Mouse (Mus musculus) mesoderm, embryonic 11.5 days (tissue): ENCODE results near the gene Sf3b6.
"Not testable (repeated sequence)": the region's sequence is repeated elsewhere in the genome, so short reads cannot be mapped to it uniquely, and the experiment has no call there.

Source experiments
- DNase-seq: peaks from one replicate; pipeline ENCODE4 v3.0.0-alpha.2; 2012; ENCODE audit warnings: low read depth, low spot score

Gene Sf3b6

GRCm38 (mm10) chr12:4817361-4818101 lies at the start of gene Sf3b6:
Gene Sf3b6 (plus strand): TSS chr12:4817544.
- DNase-seq, result peak; percentile 97

GRCm38 (mm10) chr12:4768492-4769332 lies 48.6 kb upstream of the Sf3b6 start, which contains the start of the genes Pfn4 and Fam228b:
Gene Pfn4 (plus strand): TSS chr12:4769022.
Gene Fam228b (minus strand): TSS chr12:4769267.
- peak; percentile 94 for DNase-seq

- no peak for DNase-seq
Measured at GRCm38 (mm10) chr12:4769333-4769723, 48.0 kb upstream of the Sf3b6 start.

GRCm38 (mm10) chr12:4774895-4775587 lies 42.3 kb upstream of the Sf3b6 start:
- DNase-seq, result no peak

- DNase-seq, result no peak
Measured at GRCm38 (mm10) chr12:4775588-4775949, 41.8 kb upstream of the Sf3b6 start.

- DNase-seq, result no peak
Measured at GRCm38 (mm10) chr12:4777734-4778133, 39.6 kb upstream of the Sf3b6 start.

- no peak for DNase-seq
Measured at GRCm38 (mm10) chr12:4780245-4780644, 37.1 kb upstream of the Sf3b6 start.

- no peak for DNase-seq
Measured at GRCm38 (mm10) chr12:4781270-4781669, 36.1 kb upstream of the Sf3b6 start.

GRCm38 (mm10) chr12:4781725-4782404 lies 35.5 kb upstream of the Sf3b6 start:
- not testable (repeated sequence) for DNase-seq

- DNase-seq, result no peak
Measured at GRCm38 (mm10) chr12:4783598-4783997, 33.7 kb upstream of the Sf3b6 start.

GRCm38 (mm10) chr12:4784466-4784865 lies 32.9 kb upstream of the Sf3b6 start:
- DNase-seq, result no peak

GRCm38 (mm10) chr12:4788128-4788527 lies 29.2 kb upstream of the Sf3b6 start:
- not testable (repeated sequence) for DNase-seq

- DNase-seq, result no peak
Measured at GRCm38 (mm10) chr12:4793718-4794117, 23.6 kb upstream of the Sf3b6 start.

- not testable (repeated sequence) for DNase-seq
Measured at GRCm38 (mm10) chr12:4797471-4797870, 19.9 kb upstream of the Sf3b6 start.

GRCm38 (mm10) chr12:4811036-4811435 lies 6.3 kb upstream of the Sf3b6 start:
- no peak for DNase-seq

GRCm38 (mm10) chr12:4811705-4812104 lies 5.6 kb upstream of the Sf3b6 start:
- no peak for DNase-seq

GRCm38 (mm10) chr12:4813636-4814035 lies 3.7 kb upstream of the Sf3b6 start:
- no peak for DNase-seq

GRCm38 (mm10) chr12:4816680-4817360 lies 524 bp upstream of the Sf3b6 start:
- DNase-seq, result no peak

- DNase-seq, result no peak
Measured at GRCm38 (mm10) chr12:4827256-4827655, 9.9 kb downstream of the Sf3b6 start.

- no peak for DNase-seq
Measured at GRCm38 (mm10) chr12:4836959-4837358, 19.6 kb downstream of the Sf3b6 start.

- no peak for DNase-seq
Measured at GRCm38 (mm10) chr12:4840010-4840409, 22.7 kb downstream of the Sf3b6 start.
